Mouse (Mus musculus) heart, embryonic 14.5 days (tissue): ENCODE results near the gene Ndufb4. TPM values are rescaled to one million over a fixed set of nuclear protein-coding genes. Genes with fewer than 3 reads are reported as not detected.

Experiments
- ATAC-seq: fragments of 200-750 bp; cut with Nextera tagmentation; 2 replicates; pipeline ENCODE4 v1.8.0; 2017; ENCODE audit warnings: low read depth, moderate TSS enrichment; ENCODE audit not compliant: insufficient number of reproducible peaks, insufficient read depth, low FRiP score
- H3K27ac ChIP-seq, 2 experiments: fragments of 200-500 bp in 1 of 2; fragments of 300-500 bp in 1 of 2; sonication (generic) in 1 of 2; replicated peaks in 1 of 2; 2 replicates each; pipeline ENCODE4 v1.5.1; 2012 to 2014; ENCODE audit warnings: low read depth in 2 of 2, low read length in 2 of 2, control low read depth in 1 of 2, mild to moderate bottlenecking in 1 of 2, mixed read lengths in 1 of 2; ENCODE audit not compliant: control insufficient read depth in 1 of 2, insufficient read depth in 1 of 2
- H3K27me3 ChIP-seq: fragments of 300-500 bp; sonication (generic); 2 replicates; pipeline ENCODE4 v1.6.1; 2014; ENCODE audit warnings: mild to moderate bottlenecking, low read length, control low read depth; ENCODE audit not compliant: control insufficient read depth, insufficient read depth
- H3K36me3 ChIP-seq: fragments of 300-500 bp; sonication (generic); 2 replicates; pipeline ENCODE4 v1.6.1; 2014; ENCODE audit warnings: mild to moderate bottlenecking, control low read depth, low read length, mixed read lengths; ENCODE audit not compliant: control insufficient read depth, insufficient read depth
- H3K4me1 ChIP-seq, 2 experiments: fragments of 200-500 bp in 1 of 2; fragments of 300-500 bp in 1 of 2; sonication (generic) in 1 of 2; 2 replicates each; pipeline ENCODE4 v1.6.1; 2012 to 2014; ENCODE audit warnings: low read length in 2 of 2, control low read depth in 1 of 2, mixed read lengths in 1 of 2; ENCODE audit not compliant: control insufficient read depth in 2 of 2, insufficient read depth in 2 of 2
- H3K4me2 ChIP-seq: fragments of 300-500 bp; sonication (generic); 2 replicates; pipeline ENCODE4 v1.6.1; 2014; ENCODE audit warnings: mild to moderate bottlenecking, low read length
- H3K4me3 ChIP-seq, 2 experiments: fragments of 200-500 bp in 1 of 2; fragments of 300-500 bp in 1 of 2; sonication (generic) in 1 of 2; 2 replicates each; pipeline ENCODE4 v1.5.1; 2012 to 2014; ENCODE audit warnings: low read length in 2 of 2, mild to moderate bottlenecking in 2 of 2, control low read depth in 1 of 2, low read depth in 1 of 2, moderate library complexity in 1 of 2; ENCODE audit not compliant: control insufficient read depth in 1 of 2, insufficient read depth in 1 of 2
- H3K9ac ChIP-seq: fragments of 300-500 bp; sonication (generic); 2 replicates; pipeline ENCODE4 v1.6.1; 2014; ENCODE audit warnings: mild to moderate bottlenecking, low read length
- H3K9me3 ChIP-seq: fragments of 300-500 bp; sonication (generic); 2 replicates; pipeline ENCODE4 v1.6.1; 2016; ENCODE audit warnings: low read length, control low read depth; ENCODE audit not compliant: control insufficient read depth
- WGBS: fragments of 180-500 bp; shearing (Covaris S2); extraction: QIAGEN DNeasy Blood & Tissue Kit; methylation state at CpG from one replicate; pipeline ENCODE4 v1.1.7; 2014; 5-methylcytosine and 5-hydroxymethylcytosine counted together
- polyA plus RNA-seq: library from polyadenylated mRNA; unstranded; fragments of >200 nt; fragmentation: Nextera tagmentation; extraction: Ambion mirVana; gene quantifications from 2 replicates; pipeline ENCODE4 v1.2.1, GENCODE M21; 2014

Gene Ndufb4
- polyA plus RNA-seq, 1 experiment from 2014 or later, result 116 TPM

DNA sequence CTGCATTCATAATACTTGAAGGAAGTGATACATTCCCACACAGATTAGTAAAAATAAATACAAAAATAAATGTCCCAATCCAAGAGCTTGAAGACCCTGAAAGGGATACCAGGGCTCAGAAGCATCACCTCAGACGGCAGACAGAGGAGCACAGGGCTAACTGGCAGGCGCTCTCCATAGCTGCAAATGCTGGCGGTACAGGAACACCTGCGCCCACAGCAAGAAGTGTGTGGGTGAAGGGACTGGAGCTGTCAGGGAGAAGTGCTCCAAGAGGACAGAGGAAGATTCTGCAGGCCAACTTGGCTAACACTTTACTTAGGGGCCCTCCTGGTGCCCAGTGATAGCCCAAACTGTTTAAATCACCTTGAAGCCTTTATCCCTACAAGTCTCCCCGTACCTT is 42.2 kb downstream of the Ndufb4 start:
- no peaks in the 10 kb centered on the region for H3K27me3 ChIP-seq
- H3K9ac ChIP-seq, result no peak overlapping the region
- no peak overlapping the region for H3K4me2 ChIP-seq
- H3K36me3 ChIP-seq, result no peaks in the 10 kb centered on the region
- no peaks in the 10 kb centered on the region for H3K9me3 ChIP-seq
- H3K27ac ChIP-seq, result no peak overlapping the region
- no peaks in the 10 kb centered on the region; a peak in 2 of 4 replicates for H3K4me1 ChIP-seq
- 87% methylated on average over 5 of the region's 5 CpGs for WGBS
- no peak for ATAC-seq
- no peak overlapping the region for H3K4me3 ChIP-seq

DNA sequence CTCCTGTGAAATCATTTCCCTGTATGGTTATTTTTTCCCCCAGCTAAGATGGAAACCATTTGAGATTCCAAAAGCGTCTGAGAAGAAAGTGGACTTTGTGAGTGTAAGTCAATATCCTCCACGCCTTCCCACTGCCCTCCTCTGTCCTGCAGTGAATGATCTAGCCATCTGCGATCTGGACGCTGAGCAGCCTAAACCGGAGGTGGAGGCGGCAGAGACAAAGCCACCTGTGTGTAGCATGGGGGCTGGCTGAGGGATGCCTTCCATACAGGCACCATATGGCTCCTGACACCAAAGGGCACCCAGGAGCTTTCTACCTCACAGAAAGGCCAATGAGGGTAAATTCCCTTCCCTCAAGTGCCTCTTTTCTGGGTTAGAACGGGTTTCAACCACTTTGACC is 43.2 kb downstream of the Ndufb4 start:
- Histone ChIP-seq H3K4me2 (no peak overlapping the region), H3K4me1 (no peaks in the 10 kb centered on the region; a peak in 2 of 4 replicates), H3K36me3 (no peaks in the 10 kb centered on the region), H3K27ac (no peak overlapping the region), H3K9ac (no peak overlapping the region), H3K27me3 (no peaks in the 10 kb centered on the region), H3K9me3 (no peaks in the 10 kb centered on the region), H3K4me3 (no peak overlapping the region)
- WGBS, result 83% methylated on average over 7 of the region's 7 CpGs
- ATAC-seq, result no peak

DNA sequence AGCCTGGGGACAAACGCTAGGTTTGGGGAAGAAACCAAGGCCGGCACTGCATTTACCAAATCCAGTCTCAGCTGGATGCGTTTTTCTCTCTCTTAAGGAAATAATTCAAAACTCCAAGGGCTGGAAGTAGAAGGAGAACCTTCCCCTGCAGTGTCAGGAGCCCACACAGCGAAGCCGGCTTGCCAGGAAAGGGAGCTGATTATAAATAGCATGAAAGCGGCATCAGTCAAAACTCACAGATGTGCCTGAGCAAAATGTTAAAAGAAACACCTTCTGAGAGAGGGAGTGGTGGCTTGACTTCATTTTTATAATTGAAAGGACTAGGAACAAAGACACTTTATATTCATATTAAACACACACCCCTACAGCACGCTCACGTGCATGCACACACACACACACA is 43.9 kb downstream of the Ndufb4 start:
- H3K4me2 ChIP-seq, result no peak overlapping the region
- 62% methylated on average over 8 of the region's 8 CpGs for WGBS
- no peak overlapping the region for H3K9ac ChIP-seq
- no peaks in the 10 kb centered on the region for H3K36me3 ChIP-seq
- no peak for ATAC-seq
- no peak overlapping the region for H3K4me3 ChIP-seq
- H3K27me3 ChIP-seq, result no peaks in the 10 kb centered on the region
- H3K9me3 ChIP-seq, result no peaks in the 10 kb centered on the region
- no peaks in the 10 kb centered on the region; a peak in 1 of 4 replicates for H3K4me1 ChIP-seq
- H3K27ac ChIP-seq, result no peak overlapping the region

DNA sequence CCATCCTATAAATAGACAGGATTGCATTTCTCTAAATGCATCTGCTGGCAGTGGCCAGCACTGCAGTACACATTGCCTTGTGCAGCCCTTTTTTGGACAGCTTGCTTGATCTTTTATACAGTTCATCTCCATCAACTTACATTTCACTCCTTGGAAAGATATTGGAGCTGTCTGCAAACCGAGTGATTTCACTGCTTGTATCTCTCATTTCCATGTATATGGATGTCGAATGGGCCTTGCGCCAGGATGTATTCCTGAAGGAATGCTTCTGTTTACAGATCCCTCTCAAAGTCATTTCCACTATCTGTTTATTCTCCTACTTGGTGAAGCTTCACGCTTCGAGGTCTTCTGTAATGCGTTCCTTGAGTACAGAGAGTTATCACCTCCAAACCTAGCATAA is 50.0 kb downstream of the Ndufb4 start:
- H3K4me2 ChIP-seq, result no peak overlapping the region
- H3K36me3 ChIP-seq, result no peaks in the 10 kb centered on the region
- no peak overlapping the region for H3K9ac ChIP-seq
- no peaks in the 10 kb centered on the region for H3K9me3 ChIP-seq
- H3K4me1 ChIP-seq, result peaks cover 0 to 4% of the 10 kb centered on the region in 2 experiments; a peak in 1 of 4 replicates
- 65% methylated on average over 6 of the region's 6 CpGs for WGBS
- ATAC-seq, result no peak
- H3K4me3 ChIP-seq, result no peak overlapping the region
- H3K27ac ChIP-seq, result no peak overlapping the region
- H3K27me3 ChIP-seq, result no peaks in the 10 kb centered on the region

DNA sequence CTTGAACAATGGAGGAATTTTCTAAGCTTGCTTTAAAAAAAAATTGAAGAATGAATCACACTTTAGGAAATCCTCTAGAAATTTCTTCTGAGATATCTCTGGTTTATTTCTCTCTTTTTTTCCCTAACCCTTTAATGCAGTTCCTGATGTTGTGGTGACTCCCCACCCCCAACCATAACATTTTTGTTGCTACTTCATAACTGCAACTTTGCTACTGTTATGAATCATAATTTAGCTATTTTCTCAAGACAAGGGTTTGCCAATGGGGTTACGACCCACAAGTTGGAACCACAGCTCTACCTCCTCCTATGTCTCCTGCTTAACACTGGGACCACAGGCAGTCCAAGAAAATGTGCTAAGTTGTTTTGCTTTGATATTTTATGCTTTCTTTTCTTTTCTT is 50.8 kb downstream of the Ndufb4 start:
- Histone ChIP-seq H3K4me2 (no peak overlapping the region), H3K27me3 (no peaks in the 10 kb centered on the region), H3K4me1 (0 out of 4 replicates have a peak, but pooled peaks cover 0 to 4% of the 10 kb centered on the region in 2 experiments), H3K9ac (no peak overlapping the region), H3K27ac (no peak overlapping the region), H3K36me3 (no peaks in the 10 kb centered on the region), H3K9me3 (no peaks in the 10 kb centered on the region), H3K4me3 (no peak overlapping the region)
- 97% methylated on average over 1 of the region's 1 CpGs for WGBS
- ATAC-seq, result no peak

DNA sequence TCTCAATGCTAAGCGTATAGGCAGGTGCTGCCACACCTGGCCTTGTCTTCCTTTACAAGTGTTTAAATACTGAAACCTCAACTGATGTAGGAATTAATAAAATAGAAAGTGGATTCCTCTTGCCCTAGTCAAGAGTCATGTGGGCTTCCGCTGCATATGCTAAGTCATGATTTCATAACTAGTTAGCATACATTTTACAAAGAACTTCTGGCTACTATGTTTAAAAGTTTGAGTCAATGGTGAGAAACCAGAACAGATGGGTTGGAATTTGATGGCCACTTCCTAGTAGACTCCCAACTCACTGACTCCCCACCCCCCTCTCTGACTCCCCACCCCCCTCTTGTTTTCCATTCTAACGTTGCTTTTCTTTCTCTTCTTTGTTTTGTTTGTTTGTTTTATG is 54.9 kb downstream of the Ndufb4 start:
- 77% methylated on average over 3 of the region's 3 CpGs for WGBS

DNA sequence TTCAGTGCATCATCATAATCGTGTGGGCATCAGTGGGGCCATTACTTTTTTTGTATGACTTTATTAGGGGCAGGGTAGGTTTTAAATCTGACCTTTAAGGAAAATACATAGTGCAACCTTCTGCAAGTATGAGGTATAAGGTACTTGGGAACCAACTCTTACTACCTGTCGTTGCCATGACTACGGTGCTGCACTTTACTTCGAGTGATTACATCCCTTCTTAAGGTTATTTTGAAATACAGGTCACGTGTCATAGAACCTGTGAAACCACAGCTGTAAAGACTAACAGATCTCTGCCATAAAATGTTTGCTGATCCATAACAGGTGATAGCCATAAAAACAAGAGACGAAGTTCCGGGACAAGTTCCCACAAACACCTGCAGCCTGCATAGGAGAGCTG is 55.8 kb downstream of the Ndufb4 start:
- H3K4me1 ChIP-seq, result peaks cover 0 to 3% of the 10 kb centered on the region in 2 experiments; a peak in 2 of 4 replicates
- H3K4me2 ChIP-seq, result no peak overlapping the region
- WGBS, result 91% methylated on average over 7 of the region's 7 CpGs
- ATAC-seq, result no peak
- H3K9ac ChIP-seq, result no peak overlapping the region
- no peak overlapping the region for H3K27ac ChIP-seq
- no peak overlapping the region for H3K4me3 ChIP-seq
- H3K9me3 ChIP-seq, result no peaks in the 10 kb centered on the region
- no peaks in the 10 kb centered on the region for H3K36me3 ChIP-seq
- H3K27me3 ChIP-seq, result no peaks in the 10 kb centered on the region

More for the DNA sequence above, 54.9 kb downstream of the Ndufb4 start:
- H3K9me3 ChIP-seq, result no peaks in the 10 kb centered on the region
- no peak for ATAC-seq
- no peak overlapping the region for H3K27ac ChIP-seq
- no peak overlapping the region for H3K4me3 ChIP-seq
- H3K27me3 ChIP-seq, result no peaks in the 10 kb centered on the region
- no peak overlapping the region for H3K9ac ChIP-seq
- H3K4me2 ChIP-seq, result no peak overlapping the region
- no peaks in the 10 kb centered on the region for H3K36me3 ChIP-seq
- H3K4me1 ChIP-seq, result peaks cover 3 to 4% of the 10 kb centered on the region in 2 experiments; a peak in 2 of 4 replicates

DNA sequence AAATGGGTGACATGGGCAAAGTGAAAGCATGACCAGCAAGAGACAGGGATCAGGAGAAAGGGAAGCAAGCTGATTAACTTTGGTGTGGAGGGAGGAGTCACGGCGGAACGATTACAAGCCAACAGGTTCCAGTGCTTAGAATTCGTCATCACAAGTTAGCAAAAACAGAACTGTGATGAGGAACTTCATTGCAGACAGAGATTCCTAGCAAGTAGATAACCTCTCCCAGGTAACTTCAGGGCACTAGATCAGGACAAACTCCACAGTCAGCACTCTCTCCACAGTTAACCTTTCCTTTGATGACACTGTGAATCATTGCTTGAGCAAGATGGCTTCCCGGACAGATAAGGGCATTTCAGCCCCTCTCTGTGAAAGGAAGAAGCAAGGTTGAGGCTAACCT is 56.8 kb downstream of the Ndufb4 start:
- ATAC-seq, result no peak
- no peaks in the 10 kb centered on the region for H3K9me3 ChIP-seq
- WGBS, result 47% methylated on average over 5 of the region's 5 CpGs

More for the DNA sequence above, 56.8 kb downstream of the Ndufb4 start:
- H3K27ac ChIP-seq, result no peak overlapping the region
- peaks cover 0 to 3% of the 10 kb centered on the region in 2 experiments; a peak in 2 of 4 replicates for H3K4me1 ChIP-seq
- H3K27me3 ChIP-seq, result no peaks in the 10 kb centered on the region
- H3K4me2 ChIP-seq, result no peak overlapping the region
- no peak overlapping the region for H3K9ac ChIP-seq
- H3K36me3 ChIP-seq, result no peaks in the 10 kb centered on the region
- no peak overlapping the region for H3K4me3 ChIP-seq
